Mouse (Mus musculus) small intestine, adult 2 months (tissue): ENCODE results near the gene Plppr2.

Experiments
- CTCF ChIP-seq: fragments of 200-500 bp; IDR thresholded peaks from 2 replicates; pipeline ENCODE4 v1.5.1; 2012; ENCODE audit warnings: low read depth, mild to moderate bottlenecking, control low read depth, inconsistent platforms, low read length, moderate library complexity, mixed read lengths; ENCODE audit not compliant: insufficient replicate concordance, insufficient read length; ENCODE audit errors: extremely low read depth
- POLR2A ChIP-seq: fragments of 200-500 bp; IDR thresholded peaks from 2 replicates; pipeline ENCODE4 v1.6.1; 2012; ENCODE audit warnings: low read depth, mild to moderate bottlenecking, control low read depth, inconsistent platforms, low read length, moderate library complexity

GRCm38 (mm10) chr9:21908216-21908615, 28.6 kb upstream of the Plppr2 start:
- TF ChIP-seq CTCF (no peak), POLR2A (no peak)
